Mouse (Mus musculus) embryonic facial prominence, embryonic 13.5 days (tissue): ENCODE results near the gene Piwil4. TPM values are rescaled to one million over a fixed set of nuclear protein-coding genes. Genes with fewer than 3 reads are reported as not detected.
"Not testable (repeated sequence)": the region's sequence is repeated elsewhere in the genome, so short reads cannot be mapped to it uniquely, and the experiment has no call there.

Experiments
- ATAC-seq: fragments of 200-750 bp; cut with Nextera tagmentation; 2 replicates; pipeline ENCODE4 v1.8.0; 2017; ENCODE audit warnings: low read depth; ENCODE audit not compliant: insufficient number of reproducible peaks, insufficient read depth, low FRiP score, low TSS enrichment
- H3K27ac ChIP-seq: fragments of 300-500 bp; sonication (generic); 2 replicates; pipeline ENCODE4 v1.5.1; 2015; ENCODE audit warnings: moderate library complexity, mild to moderate bottlenecking, inconsistent platforms
- H3K27me3 ChIP-seq: fragments of 300-500 bp; sonication (generic); 2 replicates; pipeline ENCODE4 v1.6.1; 2015; ENCODE audit warnings: mild to moderate bottlenecking, inconsistent platforms
- H3K36me3 ChIP-seq: fragments of 300-500 bp; sonication (generic); 2 replicates; pipeline ENCODE4 v1.6.1; 2015; ENCODE audit warnings: mild to moderate bottlenecking, inconsistent platforms
- H3K4me1 ChIP-seq: fragments of 300-500 bp; sonication (generic); 2 replicates; pipeline ENCODE4 v1.6.1; 2015; ENCODE audit warnings: inconsistent platforms
- H3K4me2 ChIP-seq: fragments of 300-500 bp; sonication (generic); 2 replicates; pipeline ENCODE4 v1.6.1; 2015; ENCODE audit warnings: moderate library complexity, mild to moderate bottlenecking, inconsistent platforms
- H3K4me3 ChIP-seq: fragments of 300-500 bp; sonication (generic); 2 replicates; pipeline ENCODE4 v1.5.1; 2015; ENCODE audit warnings: mild to moderate bottlenecking, inconsistent platforms
- H3K9ac ChIP-seq: fragments of 300-500 bp; sonication (generic); 2 replicates; pipeline ENCODE4 v1.6.1; 2015; ENCODE audit warnings: mild to moderate bottlenecking, inconsistent platforms
- H3K9me3 ChIP-seq: fragments of 300-500 bp; sonication (generic); 2 replicates; pipeline ENCODE4 v1.6.1; 2016; ENCODE audit warnings: inconsistent platforms
- WGBS: fragments of 180-500 bp; shearing (Covaris S2); methylation state at CpG from one replicate; pipeline ENCODE4 v1.1.7; 2015; ENCODE audit warnings: mixed read lengths; 5-methylcytosine and 5-hydroxymethylcytosine counted together
- polyA plus RNA-seq: library from polyadenylated mRNA; unstranded; fragments of >200 nt; fragmentation: Nextera tagmentation; extraction: Ambion mirVana; gene quantifications from 2 replicates; pipeline ENCODE4 v1.2.1, GENCODE M21; 2015

The Piwil4 gene
- polyA plus RNA-seq, 1 experiment from 2014 or later: not detected

DNA sequence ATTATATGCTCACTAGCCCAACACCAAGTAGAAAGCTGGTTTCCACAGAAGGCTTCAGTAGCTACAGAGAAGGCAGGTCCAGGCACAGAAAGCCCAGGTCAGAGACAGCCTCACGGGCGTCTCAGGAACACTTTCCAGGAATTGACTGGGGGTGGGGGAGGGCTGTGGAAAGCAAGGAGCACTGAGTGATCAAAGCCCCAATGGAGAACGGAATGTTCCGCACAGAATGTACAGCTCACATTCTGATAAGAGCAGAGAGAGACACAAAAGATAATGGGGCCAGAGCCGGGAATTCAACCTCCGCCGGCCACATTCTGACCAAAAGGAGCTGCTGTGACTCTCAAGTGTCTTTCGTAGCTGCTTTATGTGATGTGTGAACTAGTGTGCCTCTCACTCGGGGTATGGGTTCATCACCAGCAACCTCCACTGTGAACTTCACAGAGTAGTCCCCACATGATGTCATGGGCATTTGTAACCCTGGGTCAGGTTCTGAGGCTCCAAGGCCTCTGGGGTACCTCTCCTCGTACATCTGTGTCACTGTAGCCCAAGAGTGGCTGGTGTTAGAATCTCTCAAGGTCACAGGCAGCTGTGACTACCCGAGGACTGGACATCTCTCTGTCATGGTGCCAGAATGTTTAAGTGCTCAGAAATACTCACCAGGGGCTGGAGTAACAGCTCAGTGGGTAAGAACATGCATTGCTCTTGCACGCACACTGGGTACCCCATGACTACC, 51.0 kb downstream of the Piwil4 start:
- no peak for ATAC-seq
- 75% methylated on average over 12 of the region's 12 CpGs for WGBS
- Histone ChIP-seq H3K9me3 (no peaks in the 10 kb centered on the region), H3K4me2 (no peak overlapping the region), H3K9ac (no peak overlapping the region), H3K36me3 (no peaks in the 10 kb centered on the region), H3K4me1 (peaks cover 7% of the 10 kb centered on the region; the same call in 1 of the 2 replicates), H3K27me3 (no peaks in the 10 kb centered on the region), H3K27ac (no peak overlapping the region), H3K4me3 (no peak overlapping the region)

- Histone ChIP-seq H3K9ac (no peak overlapping the region), H3K27ac (0 out of 2 replicates have a peak overlapping the region, but pooled peaks have one; percentile 22), H3K27me3 (no peaks in the 10 kb centered on the region), H3K4me1 (peaks cover 20% of the 10 kb centered on the region), H3K4me3 (no peak overlapping the region), H3K36me3 (no peaks in the 10 kb centered on the region), H3K9me3 (no peaks in the 10 kb centered on the region), H3K4me2 (no peak overlapping the region)
- 54% methylated on average over 4 of the region's 4 CpGs for WGBS
- ATAC-seq: no peak
Observed at GRCm38 (mm10) chr9:14684363-14684762, 56.2 kb downstream of the Piwil4 start.

- H3K27ac ChIP-seq: no peak overlapping the region
- H3K4me2 ChIP-seq: no peak overlapping the region
- H3K4me3 ChIP-seq: no peak overlapping the region
- H3K36me3 ChIP-seq: no peaks in the 10 kb centered on the region
- 0 out of 2 replicates have a peak, but pooled peaks cover 7% of the 10 kb centered on the region for H3K9me3 ChIP-seq
- ATAC-seq: no peak
- peaks cover 21% of the 10 kb centered on the region for H3K4me1 ChIP-seq
- H3K27me3 ChIP-seq: no peaks in the 10 kb centered on the region
- no peak overlapping the region for H3K9ac ChIP-seq
Observed at GRCm38 (mm10) chr9:14682741-14683140, 57.8 kb downstream of the Piwil4 start.

DNA sequence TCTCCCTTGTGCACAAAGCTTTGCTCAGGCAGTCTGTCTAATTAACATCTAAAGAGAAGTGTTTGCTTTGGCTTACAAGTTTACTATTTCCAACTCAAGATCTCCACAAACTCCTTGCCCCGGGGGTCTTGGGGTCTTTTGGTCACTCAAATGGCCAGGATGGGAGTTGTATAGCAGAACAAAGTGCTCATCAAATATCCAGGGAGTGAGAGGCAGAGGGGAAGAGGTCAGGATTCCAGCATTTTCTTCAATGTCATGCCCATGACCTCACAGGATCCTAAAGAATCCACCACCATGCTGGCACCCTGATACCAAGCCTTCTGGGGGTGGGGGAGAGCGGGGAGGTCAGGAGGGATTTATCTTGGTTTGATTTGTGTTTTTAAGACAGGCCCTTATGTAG, 59.9 kb downstream of the Piwil4 start:
- H3K9ac ChIP-seq: no peak overlapping the region
- no peaks in the 10 kb centered on the region for H3K36me3 ChIP-seq
- no peak for ATAC-seq
- peaks cover 32% of the 10 kb centered on the region for H3K4me1 ChIP-seq
- no peak overlapping the region for H3K4me2 ChIP-seq
- WGBS: 67% methylated on average over 2 of the region's 2 CpGs
- no peak overlapping the region for H3K27ac ChIP-seq
- H3K27me3 ChIP-seq: no peaks in the 10 kb centered on the region
- no peak overlapping the region for H3K4me3 ChIP-seq
- 0 out of 2 replicates have a peak, but pooled peaks cover 7% of the 10 kb centered on the region for H3K9me3 ChIP-seq

DNA sequence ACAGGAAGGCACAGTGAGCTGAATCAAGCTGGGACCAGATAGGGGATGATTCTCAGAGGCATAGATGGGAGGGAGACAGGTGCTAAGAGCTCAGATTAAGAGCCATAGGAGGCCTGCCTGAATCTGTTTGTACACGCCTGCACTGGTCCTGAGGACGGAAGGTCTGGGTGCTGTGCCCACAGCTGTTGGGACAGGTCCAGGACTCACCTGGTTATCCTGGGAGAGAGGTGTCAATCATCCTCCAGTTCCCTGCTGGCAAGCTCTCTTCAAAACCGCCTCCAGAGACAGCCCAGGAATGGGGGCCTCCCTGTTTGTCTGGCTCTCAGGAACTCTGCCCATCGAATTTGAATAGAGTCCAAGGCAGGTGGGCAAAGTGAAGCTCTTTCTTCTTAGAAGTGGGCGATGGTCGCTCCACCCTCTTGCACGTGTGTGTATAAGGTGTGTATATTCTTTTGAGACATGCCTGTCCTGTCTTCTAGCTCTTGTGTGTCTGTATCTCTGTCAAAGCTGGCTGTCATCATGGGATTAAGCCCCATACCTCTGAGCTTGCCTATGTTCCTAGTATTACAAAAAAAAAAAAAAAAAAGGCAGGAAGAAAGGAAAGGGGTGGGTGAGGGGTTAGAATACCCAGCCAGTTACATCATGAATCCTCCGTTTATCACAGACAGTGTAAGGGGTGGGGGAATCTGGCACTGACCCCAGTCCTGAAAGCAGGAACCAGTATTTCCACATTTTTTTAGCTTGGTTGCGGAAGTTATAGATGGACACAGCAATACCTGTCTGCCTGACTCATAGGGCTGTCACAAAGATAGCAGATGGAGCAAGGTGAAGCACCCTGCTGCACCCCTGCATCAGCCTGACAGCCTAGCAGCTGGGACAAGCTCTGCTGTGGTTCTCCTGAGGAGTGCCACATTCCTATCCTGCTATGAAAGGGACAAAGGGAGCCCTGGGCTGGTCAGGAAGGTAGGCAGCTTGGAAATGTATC, 64.5 kb downstream of the Piwil4 start:
- Histone ChIP-seq H3K27me3 (no peaks in the 10 kb centered on the region), H3K9me3 (0 out of 2 replicates have a peak, but pooled peaks cover 7% of the 10 kb centered on the region), H3K4me3 (no peak overlapping the region), H3K36me3 (no peaks in the 10 kb centered on the region), H3K9ac (no peak overlapping the region), H3K27ac (peak overlapping the region; percentile 60), H3K4me2 (no peak overlapping the region), H3K4me1 (peaks cover 48% of the 10 kb centered on the region)
- WGBS: 51% methylated on average over 9 of the region's 9 CpGs
- peak; percentile 77 for ATAC-seq

- Histone ChIP-seq H3K9ac (no peak overlapping the region), H3K4me1 (peaks cover 48% of the 10 kb centered on the region), H3K27ac (peak overlapping the region; percentile 19; the same call in 1 of the 2 replicates), H3K4me2 (no peak overlapping the region), H3K36me3 (no peaks in the 10 kb centered on the region), H3K27me3 (no peaks in the 10 kb centered on the region), H3K4me3 (no peak overlapping the region), H3K9me3 (0 out of 2 replicates have a peak, but pooled peaks cover 7% of the 10 kb centered on the region)
- ATAC-seq: no peak
- 89% methylated on average over 8 of the region's 8 CpGs for WGBS
Observed at GRCm38 (mm10) chr9:14674506-14674905, 66.0 kb downstream of the Piwil4 start.

- H3K27ac ChIP-seq: peak overlapping the region; percentile 87
Observed at GRCm38 (mm10) chr9:14673109-14673508, 67.4 kb downstream of the Piwil4 start.

DNA sequence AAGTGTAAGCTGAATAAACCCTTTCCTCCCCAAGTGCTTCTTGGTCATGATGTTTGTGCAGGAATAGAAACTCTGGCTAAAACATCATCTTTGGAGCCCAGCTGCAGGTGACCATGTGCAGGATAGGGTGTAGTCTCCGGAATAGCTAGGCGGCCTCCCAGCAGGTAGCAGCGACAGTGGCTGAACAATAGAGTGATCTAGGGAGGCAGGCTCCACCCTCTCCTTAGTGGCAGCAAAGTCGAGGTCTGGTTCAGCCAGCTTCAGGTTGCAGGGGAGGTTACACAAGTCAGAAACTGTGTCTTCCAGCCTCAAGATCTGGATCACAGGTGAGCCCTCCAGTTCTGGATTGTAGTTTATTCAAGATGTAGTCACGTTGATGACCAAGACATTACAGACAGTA, 68.6 kb downstream of the Piwil4 start:
- H3K4me1 ChIP-seq: peaks cover 42% of the 10 kb centered on the region
- not testable (repeated sequence) for H3K9me3 ChIP-seq, H3K36me3 ChIP-seq, ATAC-seq, H3K4me2 ChIP-seq, H3K4me3 ChIP-seq, H3K9ac ChIP-seq, H3K27me3 ChIP-seq
- WGBS: 51% methylated on average over 5 of the region's 5 CpGs
- 0 out of 2 replicates have a peak overlapping the region, but pooled peaks have one; percentile 87 for H3K27ac ChIP-seq

More at GRCm38 (mm10) chr9:14673109-14673508, 67.4 kb downstream of the Piwil4 start:
- Histone ChIP-seq H3K4me1 (peaks cover 48% of the 10 kb centered on the region), H3K9me3 (no peaks in the 10 kb centered on the region), H3K36me3 (no peaks in the 10 kb centered on the region), H3K4me2 (no peak overlapping the region), H3K27me3 (no peaks in the 10 kb centered on the region), H3K4me3 (no peak overlapping the region), H3K9ac (no peak overlapping the region)
- WGBS: 22% methylated on average over 4 of the region's 4 CpGs
- no peak for ATAC-seq

DNA sequence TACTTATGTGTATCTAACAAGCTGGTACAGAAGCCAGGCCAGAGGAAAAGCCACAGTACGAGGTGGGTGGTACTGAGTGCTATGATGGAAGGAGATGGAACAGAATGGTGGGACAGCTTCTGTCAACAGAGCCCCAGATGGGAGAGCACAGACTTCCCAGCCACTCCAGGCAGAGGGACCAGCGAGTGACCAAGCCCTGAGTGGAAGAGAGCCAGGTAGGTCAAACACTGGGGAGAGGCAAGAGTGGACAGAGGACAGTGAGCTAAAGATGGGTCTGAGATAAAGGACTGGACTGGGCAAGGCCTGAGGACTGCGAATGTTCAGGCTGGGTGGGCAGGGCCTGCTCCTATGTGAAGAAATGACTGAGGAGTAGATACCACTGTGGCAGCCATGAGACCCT, 72.2 kb downstream of the Piwil4 start:
- no peak for ATAC-seq
- H3K9me3 ChIP-seq: no peaks in the 10 kb centered on the region
- H3K4me3 ChIP-seq: no peak overlapping the region
- 75% methylated on average over 3 of the region's 3 CpGs for WGBS
- no peaks in the 10 kb centered on the region for H3K27me3 ChIP-seq
- peaks cover 12% of the 10 kb centered on the region for H3K4me1 ChIP-seq
- H3K9ac ChIP-seq: no peak overlapping the region
- no peak overlapping the region for H3K27ac ChIP-seq
- no peak overlapping the region for H3K4me2 ChIP-seq
- no peaks in the 10 kb centered on the region for H3K36me3 ChIP-seq

- no peaks in the 10 kb centered on the region for H3K36me3 ChIP-seq
- WGBS: 82% methylated on average over 3 of the region's 3 CpGs
- H3K27ac ChIP-seq: no peak overlapping the region
- H3K9ac ChIP-seq: no peak overlapping the region
- no peak overlapping the region for H3K4me3 ChIP-seq
- ATAC-seq: no peak
- H3K4me1 ChIP-seq: no peaks in the 10 kb centered on the region
- no peaks in the 10 kb centered on the region for H3K27me3 ChIP-seq
- H3K9me3 ChIP-seq: no peaks in the 10 kb centered on the region
- H3K4me2 ChIP-seq: no peak overlapping the region
Observed at GRCm38 (mm10) chr9:14666071-14666470, 74.5 kb downstream of the Piwil4 start.

- Histone ChIP-seq H3K27me3 (no peaks in the 10 kb centered on the region), H3K4me1 (no peaks in the 10 kb centered on the region), H3K4me3 (no peak overlapping the region), H3K9ac (no peak overlapping the region), H3K9me3 (no peaks in the 10 kb centered on the region), H3K27ac (peak overlapping the region; percentile 86), H3K4me2 (no peak overlapping the region), H3K36me3 (no peaks in the 10 kb centered on the region)
- no peak for ATAC-seq
- WGBS: 86% methylated on average over 2 of the region's 2 CpGs
Observed at GRCm38 (mm10) chr9:14663591-14663990, 76.9 kb downstream of the Piwil4 start.
